In the genomic region with DNA sequence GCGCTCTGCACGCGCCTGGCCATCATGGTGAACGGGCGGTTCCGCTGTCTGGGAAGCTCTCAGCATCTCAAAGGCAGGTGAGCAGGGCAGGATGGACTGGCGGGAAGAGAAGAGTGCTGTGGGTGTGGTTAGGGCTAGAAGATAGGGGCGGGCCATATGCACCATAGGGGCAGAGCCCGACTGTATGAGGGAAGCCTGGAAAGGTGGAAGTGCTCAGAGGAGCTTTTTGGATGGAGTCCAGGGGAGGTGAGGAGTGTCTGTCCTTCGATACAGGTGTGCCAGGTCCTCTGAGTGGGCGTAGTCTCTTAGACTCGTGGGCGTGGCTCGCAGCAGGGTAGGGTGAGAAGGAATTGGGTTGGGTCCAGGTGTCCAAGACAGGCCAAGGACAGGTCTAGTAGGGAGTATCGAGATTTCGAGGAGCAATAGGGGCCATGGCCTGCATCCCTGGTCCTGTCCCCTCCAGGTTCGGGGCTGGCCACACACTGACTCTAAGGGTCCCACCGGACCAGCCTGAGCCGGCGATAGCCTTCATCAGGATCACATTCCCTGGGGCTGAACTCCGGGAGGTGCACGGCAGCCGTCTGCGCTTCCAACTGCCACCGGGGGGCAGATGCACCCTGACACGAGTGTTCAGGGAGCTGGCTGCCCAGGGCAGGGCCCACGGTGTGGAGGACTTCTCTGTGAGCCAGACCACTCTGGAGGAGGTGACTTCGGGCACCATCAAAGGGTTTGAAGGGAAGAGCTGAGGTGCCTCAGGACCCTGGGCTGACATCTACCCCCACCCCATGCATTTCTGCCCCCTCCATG, we compare ENCODE assay signal across 10 mouse cellular contexts. TPM values are rescaled to one million over a fixed set of nuclear protein-coding genes. Genes with fewer than 3 reads are reported as not detected.
DNase-seq lines count a peak whose midpoint lies in the region; ATAC-seq and TF ChIP-seq lines count a peak whose summit lies in the region.
"Had no signal": no experiment of that assay in that cellular context is flagged by ENCODE, and none has a peak within 500 bp of the region (broad histone marks: within the 10 kb centered on the region; RNA-seq: fewer than 3 reads in every experiment).

No protein-coding gene starts in this region.

- H3K4me2 ChIP-seq in hindbrain, embryonic 16.5 days (ENCODE audit: low read length), result no peak overlapping the region
- peak overlapping the region; percentile 6; the same call in 1 of the 2 replicates for H3K4me2 ChIP-seq in intestine, embryonic 15.5 days (replicated peaks)
- no peak overlapping the region for H3K4me2 ChIP-seq in midbrain, embryonic 14.5 days (ENCODE audit: low read length)

- H3K27me3 ChIP-seq in hindbrain, embryonic 10.5 days (ENCODE audit: insufficient read depth, poor library complexity, severe bottlenecking), result peaks cover 79% of the 10 kb centered on the region
- H3K27me3 ChIP-seq in hindbrain, embryonic 16.5 days (replicated peaks; ENCODE audit: control insufficient read depth, insufficient read depth, low read length), result peaks cover 37% of the 10 kb centered on the region
- H3K27me3 ChIP-seq in E14TG2a.4 (ENCODE audit: insufficient read depth, low read length), result peaks cover 34% of the 10 kb centered on the region
- peaks cover 28% of the 10 kb centered on the region for H3K27me3 ChIP-seq in intestine, embryonic 15.5 days (replicated peaks)
- peaks cover 38% of the 10 kb centered on the region for H3K27me3 ChIP-seq in midbrain, embryonic 14.5 days (ENCODE audit: control insufficient read depth, insufficient read depth, low read length)

- 0 out of 2 replicates have a peak overlapping the region, but pooled peaks have one; percentile 14 for H3K4me3 ChIP-seq in hindbrain, embryonic 10.5 days
- H3K4me3 ChIP-seq in hindbrain, embryonic 16.5 days (ENCODE audit: low read length), result no peak overlapping the region
- peak overlapping the region; percentile 70 for H3K4me3 ChIP-seq in E14TG2a.4 (replicated peaks; ENCODE audit: low read length)
- no peak overlapping the region for H3K4me3 ChIP-seq in intestine, embryonic 15.5 days (replicated peaks)
- H3K4me3 ChIP-seq in midbrain, embryonic 14.5 days (replicated peaks; ENCODE audit: low read depth, low read length), result no peak overlapping the region

- H3K4me1 ChIP-seq in hindbrain, embryonic 10.5 days (replicated peaks), result peaks cover 16% of the 10 kb centered on the region
- H3K4me1 ChIP-seq in hindbrain, embryonic 16.5 days (ENCODE audit: control insufficient read depth, insufficient read depth, low read depth, low read length), result no peaks in the 10 kb centered on the region
- H3K4me1 ChIP-seq in E14TG2a.4 (replicated peaks; ENCODE audit: low read depth, low read length), result peaks cover 79% of the 10 kb centered on the region
- H3K4me1 ChIP-seq in intestine, embryonic 15.5 days (replicated peaks), result peaks cover 17% of the 10 kb centered on the region
- 0 out of 2 replicates have a peak, but pooled peaks cover 2% of the 10 kb centered on the region for H3K4me1 ChIP-seq in midbrain, embryonic 14.5 days (ENCODE audit: control insufficient read depth, insufficient read depth, low read length)

- H3K9me3 ChIP-seq in hindbrain, embryonic 10.5 days, result peaks cover 23% of the 10 kb centered on the region
- H3K9me3 ChIP-seq in hindbrain, embryonic 16.5 days (ENCODE audit: control insufficient read depth, low read length), result peaks cover 19% of the 10 kb centered on the region
- no peaks in the 10 kb centered on the region for H3K9me3 ChIP-seq in E14TG2a.4 (ENCODE audit: low read length)
- H3K9me3 ChIP-seq in intestine, embryonic 15.5 days, result no peaks in the 10 kb centered on the region
- H3K9me3 ChIP-seq in midbrain, embryonic 14.5 days (ENCODE audit: control insufficient read depth, low read length), result peaks cover 19% of the 10 kb centered on the region

- peaks cover 23% of the 10 kb centered on the region for H3K36me3 ChIP-seq in hindbrain, embryonic 10.5 days
- H3K36me3 ChIP-seq in hindbrain, embryonic 16.5 days (ENCODE audit: control insufficient read depth, insufficient read depth, low read length), result peaks cover 21% of the 10 kb centered on the region
- peaks cover 36% of the 10 kb centered on the region for H3K36me3 ChIP-seq in E14TG2a.4 (ENCODE audit: insufficient read depth, low read length)
- H3K36me3 ChIP-seq in intestine, embryonic 15.5 days, result peaks cover 11% of the 10 kb centered on the region
- H3K36me3 ChIP-seq in midbrain, embryonic 14.5 days (ENCODE audit: control insufficient read depth, insufficient read depth, low read length), result peaks cover 11% of the 10 kb centered on the region

- DNase-seq in hindbrain, embryonic 10.5 days (ENCODE audit: low spot score), result no peak
- peak; percentile 61 for DNase-seq in lung, postnatal 14 days
- DNase-seq in frontal cortex, adult 2 months (ENCODE audit: extremely low spot score in 1 of 2, low spot score in 1 of 2), result no peak
- no peak for DNase-seq in left cerebral cortex, adult 11 months (ENCODE audit: low spot score)
- DNase-seq in midbrain, embryonic 14.5 days, result no peak
- DNase-seq: cerebellum, adult 11-12 months had no signal

- no peak for TF ChIP-seq CTCF in E14TG2a.4 (conservative IDR thresholded peaks at IDR 0.05; ENCODE audit: low read length)

- no peak overlapping the region for H3K9ac ChIP-seq in hindbrain, embryonic 16.5 days (ENCODE audit: low read depth, low read length)
- H3K9ac ChIP-seq in intestine, embryonic 15.5 days, result peak overlapping the region; percentile 28; the same call in 1 of the 2 replicates
- H3K9ac ChIP-seq in midbrain, embryonic 14.5 days (replicated peaks; ENCODE audit: low read length), result no peak overlapping the region

- H3K27ac ChIP-seq in hindbrain, embryonic 10.5 days, result no peak overlapping the region
- no peak overlapping the region for H3K27ac ChIP-seq in hindbrain, embryonic 16.5 days (ENCODE audit: low read depth, low read length)
- no peak overlapping the region for H3K27ac ChIP-seq in intestine, embryonic 15.5 days
- no peak overlapping the region for H3K27ac ChIP-seq in midbrain, embryonic 14.5 days (replicated peaks; ENCODE audit: low read depth, low read length)

- ATAC-seq in hindbrain, embryonic 16.5 days, result no peak
- peak; percentile 52 for ATAC-seq in intestine, embryonic 15.5 days
- ATAC-seq in midbrain, embryonic 14.5 days (ENCODE audit: low FRiP score, low TSS enrichment), result no peak
- ATAC-seq: midbrain, embryonic 16.5 days had no signal

- 25% methylated on average over 28 of the region's 28 CpGs for WGBS in hindbrain, embryonic 10.5 days
- WGBS in hindbrain, embryonic 16.5 days, result 25% methylated on average over 28 of the region's 28 CpGs
- WGBS in intestine, embryonic 15.5 days, result 29% methylated on average over 28 of the region's 28 CpGs
- WGBS in midbrain, embryonic 14.5 days, result 21% methylated on average over 28 of the region's 28 CpGs

RNA-seq across cellular contexts. Expression of a gene that starts 1.8 kb away (rescaled TPM):
- polyA plus RNA-seq in hindbrain, embryonic 10.5 days (2016; fragmentation: Nextera tagmentation; extraction: Ambion mirVana), result 8.4 and 9.0 TPM in 2 replicates
- polyA plus RNA-seq in hindbrain, embryonic 16.5 days (2015; fragmentation: Nextera tagmentation; extraction: Ambion mirVana), result 1.7 and 2.2 TPM in 2 replicates
- 6.3 and 6.5 TPM in 2 replicates for polyA plus RNA-seq in intestine, embryonic 15.5 days (2015; fragmentation: Nextera tagmentation; extraction: Ambion mirVana)
- 5.3 and 7.1 TPM in 2 replicates for polyA plus RNA-seq in frontal cortex, adult 2 months (2012; rRNA removed)
- polyA plus RNA-seq in midbrain, embryonic 14.5 days (2014; fragmentation: Nextera tagmentation; extraction: Ambion mirVana), result 0.39 and 1.4 TPM in 2 replicates

RNA-seq across cellular contexts. Expression of a gene that starts 18.4 kb away (rescaled TPM):
- polyA plus RNA-seq in hindbrain, embryonic 10.5 days (2016; fragmentation: Nextera tagmentation; extraction: Ambion mirVana), result 4.4 and 6.0 TPM in 2 replicates
- 4.2 and 5.1 TPM in 2 replicates for polyA plus RNA-seq in hindbrain, embryonic 16.5 days (2015; fragmentation: Nextera tagmentation; extraction: Ambion mirVana)
- 3.0 and 3.7 TPM in 2 replicates for polyA plus RNA-seq in intestine, embryonic 15.5 days (2015; fragmentation: Nextera tagmentation; extraction: Ambion mirVana)
- polyA plus RNA-seq in frontal cortex, adult 2 months (2012; rRNA removed), result 12.4 and 13.0 TPM in 2 replicates
- 3.7 and 4.1 TPM in 2 replicates for polyA plus RNA-seq in midbrain, embryonic 14.5 days (2014; fragmentation: Nextera tagmentation; extraction: Ambion mirVana)

RNA-seq across cellular contexts. Expression of a gene that starts 24.9 kb away (rescaled TPM):
- 261 and 268 TPM in 2 replicates for polyA plus RNA-seq in hindbrain, embryonic 10.5 days (2016; fragmentation: Nextera tagmentation; extraction: Ambion mirVana)
- polyA plus RNA-seq in hindbrain, embryonic 16.5 days (2015; fragmentation: Nextera tagmentation; extraction: Ambion mirVana), result 141 and 143 TPM in 2 replicates
- 206 and 218 TPM in 2 replicates for polyA plus RNA-seq in intestine, embryonic 15.5 days (2015; fragmentation: Nextera tagmentation; extraction: Ambion mirVana)
- 200 and 205 TPM in 2 replicates for polyA plus RNA-seq in frontal cortex, adult 2 months (2012; rRNA removed)
- polyA plus RNA-seq in midbrain, embryonic 14.5 days (2014; fragmentation: Nextera tagmentation; extraction: Ambion mirVana), result 157 and 167 TPM in 2 replicates

RNA-seq across cellular contexts. Expression of a gene that starts 26.3 kb away (rescaled TPM):
- 201 and 223 TPM in 2 replicates for polyA plus RNA-seq in hindbrain, embryonic 10.5 days (2016; fragmentation: Nextera tagmentation; extraction: Ambion mirVana)
- polyA plus RNA-seq in hindbrain, embryonic 16.5 days (2015; fragmentation: Nextera tagmentation; extraction: Ambion mirVana), result 30.5 and 38.9 TPM in 2 replicates
- 239 and 242 TPM in 2 replicates for polyA plus RNA-seq in intestine, embryonic 15.5 days (2015; fragmentation: Nextera tagmentation; extraction: Ambion mirVana)
- 9.8 and 10.4 TPM in 2 replicates for polyA plus RNA-seq in frontal cortex, adult 2 months (2012; rRNA removed)
- polyA plus RNA-seq in midbrain, embryonic 14.5 days (2014; fragmentation: Nextera tagmentation; extraction: Ambion mirVana), result 10.9 and 35.0 TPM in 2 replicates

RNA-seq across cellular contexts. Expression of a gene that starts 30.6 kb away (rescaled TPM):
- 11.8 and 13.1 TPM in 2 replicates for polyA plus RNA-seq in hindbrain, embryonic 10.5 days (2016; fragmentation: Nextera tagmentation; extraction: Ambion mirVana)
- 11.7 and 17.4 TPM in 2 replicates for polyA plus RNA-seq in hindbrain, embryonic 16.5 days (2015; fragmentation: Nextera tagmentation; extraction: Ambion mirVana)
- 18.1 and 19.6 TPM in 2 replicates for polyA plus RNA-seq in intestine, embryonic 15.5 days (2015; fragmentation: Nextera tagmentation; extraction: Ambion mirVana)
- polyA plus RNA-seq in frontal cortex, adult 2 months (2012; rRNA removed), result 181 and 193 TPM in 2 replicates
- 20.7 and 28.4 TPM in 2 replicates for polyA plus RNA-seq in midbrain, embryonic 14.5 days (2014; fragmentation: Nextera tagmentation; extraction: Ambion mirVana)

Comparison
In these comparisons a context has a peak if more than half of its experiments do, and no peak if none do; other contexts are left out.
1. H3K4me3 ChIP-seq: peak in hindbrain, embryonic 10.5 days (single experiment) and E14TG2a.4 (single experiment); none in hindbrain, embryonic 16.5 days (single experiment), intestine, embryonic 15.5 days (single experiment) and midbrain, embryonic 14.5 days (single experiment).